Mouse (Mus musculus) activated CD4-positive, CD25-positive, alpha-beta regulatory T cell, adult 4 months (primary cell): Measurements from ENCODE around the gene C130050O18Rik. TPM values are rescaled to one million over a fixed set of nuclear protein-coding genes. Genes with fewer than 3 reads are reported as not detected.
A peak's percentile ranks its signal among the peaks of the same experiment; 100 is the strongest.

Experiments
- ATAC-seq: one replicate; pipeline ENCODE4 v1.8.0; 2017
- polyA plus RNA-seq, 2 experiments: library from polyadenylated mRNA; unstranded; fragments of 100-300 nt; shearing (Covaris generic); gene quantifications; one replicate each; pipeline ENCODE4 v1.2.1; 2017

Gene C130050O18Rik
- polyA plus RNA-seq, 2 experiments from 2014 or later: not detected

- peak; percentile 90 for ATAC-seq
Observed at GRCm38 (mm10) chr5:139397959-139398753, 6.9 kb upstream of the C130050O18Rik start.

GRCm38 (mm10) chr5:139398786-139399185 lies 6.3 kb upstream of the C130050O18Rik start:
- no peak for ATAC-seq

GRCm38 (mm10) chr5:139399991-139400390 lies 5.1 kb upstream of the C130050O18Rik start:
- no peak for ATAC-seq

GRCm38 (mm10) chr5:139402106-139402505 lies 3.0 kb upstream of the C130050O18Rik start:
- no peak for ATAC-seq

GRCm38 (mm10) chr5:139403692-139404260 lies 1.3 kb upstream of the C130050O18Rik start:
- ATAC-seq: no peak

GRCm38 (mm10) chr5:139405478-139405877 lies 398 bp downstream of the C130050O18Rik start:
- no peak for ATAC-seq

GRCm38 (mm10) chr5:139405953-139406352 lies 873 bp downstream of the C130050O18Rik start:
- ATAC-seq: no peak

- no peak for ATAC-seq
Observed at GRCm38 (mm10) chr5:139407121-139407885, 2.2 kb downstream of the C130050O18Rik start.

- ATAC-seq: no peak
Observed at GRCm38 (mm10) chr5:139408511-139408910, 3.4 kb downstream of the C130050O18Rik start.

GRCm38 (mm10) chr5:139409412-139409811 lies 4.3 kb downstream of the C130050O18Rik start:
- ATAC-seq: no peak

GRCm38 (mm10) chr5:139410056-139410455 lies 5.0 kb downstream of the C130050O18Rik start:
- no peak for ATAC-seq

GRCm38 (mm10) chr5:139411117-139411516 lies 6.0 kb downstream of the C130050O18Rik start:
- no peak for ATAC-seq

GRCm38 (mm10) chr5:139411665-139412314 lies 6.7 kb downstream of the C130050O18Rik start:
- ATAC-seq: no peak

- ATAC-seq: no peak
Observed at GRCm38 (mm10) chr5:139413545-139413944, 8.5 kb downstream of the C130050O18Rik start.

- no peak for ATAC-seq
Observed at GRCm38 (mm10) chr5:139415001-139415400, 9.9 kb downstream of the C130050O18Rik start.

GRCm38 (mm10) chr5:139416942-139417341 lies 11.9 kb downstream of the C130050O18Rik start:
- no peak for ATAC-seq

- no peak for ATAC-seq
Observed at GRCm38 (mm10) chr5:139417480-139417879, 12.4 kb downstream of the C130050O18Rik start.

GRCm38 (mm10) chr5:139418110-139418509 lies 13.0 kb downstream of the C130050O18Rik start:
- no peak for ATAC-seq

- ATAC-seq: no peak
Observed at GRCm38 (mm10) chr5:139418633-139419032, 13.6 kb downstream of the C130050O18Rik start.

- ATAC-seq: no peak
Observed at GRCm38 (mm10) chr5:139423026-139423865, 18.2 kb downstream of the C130050O18Rik start, which contains the start of gene Gper1. Gper1 (plus strand) TSS chr5:139423151.

- ATAC-seq: no peak
Observed at GRCm38 (mm10) chr5:139425198-139425597, 20.1 kb downstream of the C130050O18Rik start.

- no peak for ATAC-seq
Observed at GRCm38 (mm10) chr5:139427001-139427400, 21.9 kb downstream of the C130050O18Rik start.
